Mouse (Mus musculus): ENCODE measurements around the gene Megf11.

- TF ChIP-seq CTCF (IDR thresholded peaks at IDR 0.05; ENCODE audit: borderline replicate concordance, insufficient read depth, low read length) (no peak), POLR2A (IDR thresholded peaks at IDR 0.05; ENCODE audit: low read depth, low read length) (no peak)
These were observed 372.6 kb downstream of the Megf11 start for GRCm38 (mm10) chr9:64758052-64758451.
